Mouse (Mus musculus) kidney, adult 2 months (tissue): ENCODE data around the gene Sun1. TPM values are rescaled to one million over a fixed set of nuclear protein-coding genes. Genes with fewer than 3 reads are reported as not detected.
A peak's percentile ranks its signal among the peaks of the same experiment; 100 is the strongest.

Source experiments
- DNase-seq: peaks from one replicate; pipeline ENCODE4 v3.0.0; 2021
- H3K27ac ChIP-seq: fragments of 200-500 bp; 2 replicates; pipeline ENCODE4 v1.5.1; 2012; ENCODE audit warnings: low read depth, low read length, control low read depth, inconsistent platforms; ENCODE audit not compliant: insufficient read depth
- H3K27me3 ChIP-seq: fragments of 200-500 bp; replicated peaks from 2 replicates; pipeline ENCODE4 v1.6.1; 2012; ENCODE audit warnings: mild to moderate bottlenecking, moderate library complexity, low read length, inconsistent platforms; ENCODE audit not compliant: control insufficient read depth, insufficient read depth
- H3K36me3 ChIP-seq: fragments of 200-500 bp; 2 replicates; pipeline ENCODE4 v1.6.1; 2012; ENCODE audit warnings: mild to moderate bottlenecking, moderate library complexity, low read length, inconsistent platforms; ENCODE audit not compliant: control insufficient read depth, insufficient read depth
- H3K4me1 ChIP-seq: fragments of 200-500 bp; 2 replicates; pipeline ENCODE4 v1.6.1; 2011; ENCODE audit warnings: low read length; ENCODE audit not compliant: control insufficient read depth, insufficient read depth
- H3K4me3 ChIP-seq: fragments of 200-500 bp; 2 replicates; pipeline ENCODE4 v1.5.1; 2011; ENCODE audit warnings: mild to moderate bottlenecking, low read depth, low read length, control low read depth; ENCODE audit not compliant: insufficient read depth
- CTCF ChIP-seq: fragments of 200-500 bp; conservative IDR thresholded peaks from 2 replicates; pipeline ENCODE4 v1.5.1; 2011; ENCODE audit warnings: low read depth, mild to moderate bottlenecking, control low read depth, low read length, moderate library complexity, mixed read lengths; ENCODE audit not compliant: insufficient read depth, insufficient read length
- POLR2A ChIP-seq: fragments of 200-500 bp; IDR thresholded peaks from one replicate; pipeline ENCODE4 v1.6.1; 2011; ENCODE audit warnings: low read depth, low read length, control low read depth
- WGBS: fragments of 180-500 bp; shearing (Covaris S2); methylation state at CpG from one replicate; pipeline ENCODE4 v1.1.7; 2018; 5-methylcytosine and 5-hydroxymethylcytosine counted together
- polyA plus RNA-seq: library from polyadenylated mRNA; depleted of rRNA; stranded (reverse); fragments of >200 nt; gene quantifications from 2 replicates; pipeline ENCODE4 v1.2.3, GENCODE M21; 2012

Gene Sun1
- polyA plus RNA-seq, 1 experiment = 40.0 TPM

- no peak for DNase-seq
- TF ChIP-seq CTCF (no peak), POLR2A (no peak)
- no peak overlapping the region for H3K27ac ChIP-seq
- H3K36me3 ChIP-seq = no peaks in the 10 kb centered on the region
- 65% methylated on average over 3 of the region's 3 CpGs for WGBS
- H3K27me3 ChIP-seq = no peaks in the 10 kb centered on the region
- H3K4me3 ChIP-seq = no peak overlapping the region
- peaks cover 6% of the 10 kb centered on the region for H3K4me1 ChIP-seq
Measured at GRCm38 (mm10) chr5:139248846-139249245, 48.4 kb downstream of the Sun1 start.

GRCm38 (mm10) chr5:139251279-139251678 lies 50.8 kb downstream of the Sun1 start:
- peaks cover 17% of the 10 kb centered on the region for H3K4me1 ChIP-seq
- WGBS = 76% methylated on average over 7 of the region's 7 CpGs
- H3K27ac ChIP-seq = no peak overlapping the region; the same call in 1 of the 2 replicates
- H3K36me3 ChIP-seq = no peaks in the 10 kb centered on the region
- no peak for TF ChIP-seq CTCF
- DNase-seq = no peak
- no peaks in the 10 kb centered on the region for H3K27me3 ChIP-seq
- no peak overlapping the region for H3K4me3 ChIP-seq

GRCm38 (mm10) chr5:139251736-139252080 lies 51.3 kb downstream of the Sun1 start:
- Histone ChIP-seq H3K4me3 (peak overlapping the region; percentile 43), H3K36me3 (no peaks in the 10 kb centered on the region), H3K27me3 (no peaks in the 10 kb centered on the region), H3K4me1 (peaks cover 18% of the 10 kb centered on the region), H3K27ac (peak overlapping the region; percentile 36)
- no peak for DNase-seq
- WGBS = 2% methylated on average over 8 of the region's 8 CpGs
- TF ChIP-seq CTCF (0 out of 2 replicates have a peak, but pooled peaks have one; percentile 3), POLR2A (no peak)

GRCm38 (mm10) chr5:139252081-139252909 lies 51.9 kb downstream of the Sun1 start, which contains the start of gene Get4:
Gene Get4, plus strand, starts transcription at chr5:139252324.
- under 1% methylated on average over 88 of the region's 90 CpGs for WGBS
- H3K4me1 ChIP-seq = peaks cover 24% of the 10 kb centered on the region
- peak; percentile 68 for TF ChIP-seq POLR2A
- no peak for TF ChIP-seq CTCF
- peak within 1 kb of the TSS; percentile 89 for H3K27ac ChIP-seq
- H3K27me3 ChIP-seq = no peaks in the 10 kb centered on the region
- DNase-seq = peak; percentile 100
- H3K4me3 ChIP-seq = peak within 1 kb of the TSS; percentile 94
- H3K36me3 ChIP-seq = no peaks in the 10 kb centered on the region

- H3K4me1 ChIP-seq = peaks cover 25% of the 10 kb centered on the region
- H3K36me3 ChIP-seq = no peaks in the 10 kb centered on the region
- WGBS = under 1% methylated on average over 7 of the region's 7 CpGs
- H3K4me3 ChIP-seq = peak overlapping the region; percentile 94
- H3K27me3 ChIP-seq = no peaks in the 10 kb centered on the region
- peak overlapping the region; percentile 65 for H3K27ac ChIP-seq
- TF ChIP-seq CTCF (no peak), POLR2A (no peak)
- no peak for DNase-seq
Measured at GRCm38 (mm10) chr5:139252910-139253245, 52.4 kb downstream of the Sun1 start.

- H3K27ac ChIP-seq = peak overlapping the region; percentile 65
- peak; percentile 42 for DNase-seq
- WGBS = 4% methylated on average over 6 of the region's 6 CpGs
- peak overlapping the region; percentile 94 for H3K4me3 ChIP-seq
- no peaks in the 10 kb centered on the region for H3K36me3 ChIP-seq
- TF ChIP-seq POLR2A (no peak), CTCF (no peak)
- H3K4me1 ChIP-seq = peaks cover 26% of the 10 kb centered on the region
- H3K27me3 ChIP-seq = no peaks in the 10 kb centered on the region
Measured at GRCm38 (mm10) chr5:139253301-139253741, 52.9 kb downstream of the Sun1 start.

GRCm38 (mm10) chr5:139254938-139255337 lies 54.5 kb downstream of the Sun1 start:
- H3K27me3 ChIP-seq = no peaks in the 10 kb centered on the region
- H3K27ac ChIP-seq = no peak overlapping the region
- H3K36me3 ChIP-seq = no peaks in the 10 kb centered on the region
- TF ChIP-seq CTCF (no peak), POLR2A (no peak)
- peaks cover 35% of the 10 kb centered on the region for H3K4me1 ChIP-seq
- no peak for DNase-seq
- 79% methylated on average over 6 of the region's 6 CpGs for WGBS
- no peak overlapping the region for H3K4me3 ChIP-seq
